Mouse (Mus musculus) kidney, embryonic 14.5 days (tissue): ENCODE data around the gene Gpx8. TPM values are rescaled to one million over a fixed set of nuclear protein-coding genes. Genes with fewer than 3 reads are reported as not detected.

Experiments
- ATAC-seq: fragments of 200-750 bp; cut with Nextera tagmentation; 2 replicates; pipeline ENCODE4 v1.8.0; 2017; ENCODE audit warnings: moderate number of reproducible peaks, mild to moderate bottlenecking, moderate TSS enrichment, moderate library complexity; ENCODE audit not compliant: low FRiP score, low TSS enrichment
- H3K27ac ChIP-seq: fragments of 300-500 bp; sonication (generic); 2 replicates; pipeline ENCODE4 v1.5.1; 2014; ENCODE audit warnings: low read depth, mild to moderate bottlenecking, low read length, moderate library complexity, mixed read lengths
- H3K27me3 ChIP-seq: fragments of 300-500 bp; sonication (generic); 2 replicates; pipeline ENCODE4 v1.6.1; 2014; ENCODE audit warnings: mild to moderate bottlenecking, low read length; ENCODE audit not compliant: control insufficient read depth, insufficient read depth
- H3K36me3 ChIP-seq: fragments of 300-500 bp; sonication (generic); 2 replicates; pipeline ENCODE4 v1.6.1; 2014; ENCODE audit warnings: low read length, mixed read lengths; ENCODE audit not compliant: control insufficient read depth, insufficient read depth
- H3K4me1 ChIP-seq: fragments of 300-500 bp; sonication (generic); 2 replicates; pipeline ENCODE4 v1.6.1; 2014; ENCODE audit warnings: low read length, mixed read lengths; ENCODE audit not compliant: control insufficient read depth, insufficient read depth
- H3K4me2 ChIP-seq: fragments of 300-500 bp; sonication (generic); replicated peaks from 2 replicates; pipeline ENCODE4 v1.6.1; 2014; ENCODE audit warnings: low read depth, mild to moderate bottlenecking, low read length
- H3K4me3 ChIP-seq: fragments of 300-500 bp; sonication (generic); 2 replicates; pipeline ENCODE4 v1.5.1; 2014; ENCODE audit warnings: mild to moderate bottlenecking, low read length
- H3K9ac ChIP-seq: fragments of 300-500 bp; sonication (generic); 2 replicates; pipeline ENCODE4 v1.6.1; 2014; ENCODE audit warnings: low read depth, mild to moderate bottlenecking, low read length, moderate library complexity
- H3K9me3 ChIP-seq: fragments of 300-500 bp; sonication (generic); 2 replicates; pipeline ENCODE4 v1.6.1; 2016; ENCODE audit warnings: low read length; ENCODE audit not compliant: control insufficient read depth
- WGBS: fragments of 180-500 bp; shearing (Covaris S2); extraction: QIAGEN DNeasy Blood & Tissue Kit; methylation state at CpG from one replicate; pipeline ENCODE4 v1.1.7; 2014; 5-methylcytosine and 5-hydroxymethylcytosine counted together
- polyA plus RNA-seq: library from polyadenylated mRNA; unstranded; fragments of >200 nt; fragmentation: Nextera tagmentation; extraction: Ambion mirVana; gene quantifications from 2 replicates; pipeline ENCODE4 v1.2.1, GENCODE M21; 2014

Gpx8 gene
- polyA plus RNA-seq, 1 experiment from 2014 or later, result 142 TPM

DNA sequence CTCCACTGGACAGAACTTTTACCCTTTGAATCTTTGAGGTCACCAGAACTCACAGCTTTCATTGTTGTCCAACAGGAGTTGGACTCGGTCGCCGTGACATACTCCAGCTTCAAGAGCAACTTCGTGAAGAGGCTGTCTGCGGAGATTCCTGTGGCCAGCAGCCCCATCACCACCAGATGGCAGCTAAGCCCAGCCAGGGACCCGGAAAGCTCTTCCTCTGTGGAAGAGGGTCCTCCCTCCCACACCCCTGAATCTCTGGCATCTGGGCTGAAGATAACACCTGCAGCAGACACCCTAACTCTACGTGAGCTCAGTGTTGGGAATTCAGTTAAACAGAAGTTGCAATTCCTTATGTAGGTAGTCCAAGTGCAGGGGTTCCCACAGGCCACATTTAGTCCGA, 9.6 kb upstream of the Gpx8 start:
- H3K27ac ChIP-seq, result no peak overlapping the region
- no peaks in the 10 kb centered on the region for H3K4me1 ChIP-seq
- H3K4me3 ChIP-seq, result no peak overlapping the region
- H3K9ac ChIP-seq, result no peak overlapping the region
- H3K4me2 ChIP-seq, result no peak overlapping the region
- no peaks in the 10 kb centered on the region for H3K36me3 ChIP-seq
- 27% methylated on average over 8 of the region's 8 CpGs for WGBS
- H3K27me3 ChIP-seq, result no peaks in the 10 kb centered on the region
- 0 out of 2 replicates have a peak, but pooled peaks have one; percentile 9 for ATAC-seq
- H3K9me3 ChIP-seq, result no peaks in the 10 kb centered on the region

DNA sequence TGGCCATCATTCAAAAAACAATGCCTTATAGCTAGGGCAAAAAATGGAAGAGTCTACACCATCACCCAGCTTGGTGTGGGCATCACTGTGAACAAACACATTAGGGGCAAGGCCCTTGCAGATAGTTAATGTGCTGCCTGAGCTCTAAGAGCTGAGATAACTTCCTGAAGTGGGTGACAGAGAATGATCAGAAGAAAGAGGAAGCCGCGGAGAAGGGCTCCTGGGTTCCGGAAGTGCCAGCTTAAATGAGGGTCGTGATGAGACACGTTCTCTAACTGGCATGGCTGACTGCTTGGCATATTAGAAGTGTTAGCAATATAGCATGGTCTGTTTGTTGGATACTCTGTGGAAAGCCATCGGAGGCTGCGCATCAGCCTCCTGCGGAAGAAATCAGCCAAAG, 8.0 kb upstream of the Gpx8 start:
- WGBS, result 88% methylated on average over 8 of the region's 8 CpGs
- no peaks in the 10 kb centered on the region for H3K36me3 ChIP-seq
- H3K27ac ChIP-seq, result no peak overlapping the region
- H3K4me1 ChIP-seq, result no peaks in the 10 kb centered on the region
- no peak for ATAC-seq
- H3K9me3 ChIP-seq, result no peaks in the 10 kb centered on the region
- no peak overlapping the region for H3K4me2 ChIP-seq
- no peak overlapping the region for H3K9ac ChIP-seq
- H3K27me3 ChIP-seq, result no peaks in the 10 kb centered on the region
- H3K4me3 ChIP-seq, result no peak overlapping the region

DNA sequence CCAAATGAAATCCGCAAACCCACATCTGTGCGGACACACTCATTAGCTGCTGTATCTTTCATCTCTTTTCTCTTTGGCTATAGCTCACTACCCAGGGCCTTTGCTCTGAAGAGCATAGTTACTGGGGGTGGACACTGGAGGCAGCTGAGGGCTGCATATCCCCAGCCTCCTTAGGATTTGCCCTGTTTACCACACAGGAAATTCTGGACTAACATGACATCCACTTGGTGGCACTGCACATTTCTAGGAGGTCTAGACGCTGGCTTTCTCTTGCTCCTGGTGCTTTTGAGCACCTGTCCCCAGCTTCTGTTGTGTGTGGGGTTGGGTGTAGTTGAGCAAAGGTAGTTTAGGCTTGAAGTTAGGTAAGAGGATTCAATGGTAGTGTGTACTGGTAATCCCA, 1.4 kb upstream of the Gpx8 start:
- ATAC-seq, result no peak
- H3K36me3 ChIP-seq, result peaks cover 4% of the 10 kb centered on the region; the same call in 1 of the 2 replicates
- 84% methylated on average over 3 of the region's 3 CpGs for WGBS
- peaks cover 8% of the 10 kb centered on the region; the same call in 1 of the 2 replicates for H3K4me1 ChIP-seq
- H3K9me3 ChIP-seq, result no peaks in the 10 kb centered on the region
- no peak overlapping the region for H3K4me2 ChIP-seq
- no peaks in the 10 kb centered on the region for H3K27me3 ChIP-seq
- H3K27ac ChIP-seq, result no peak overlapping the region
- no peak overlapping the region for H3K4me3 ChIP-seq
- H3K9ac ChIP-seq, result no peak overlapping the region

DNA sequence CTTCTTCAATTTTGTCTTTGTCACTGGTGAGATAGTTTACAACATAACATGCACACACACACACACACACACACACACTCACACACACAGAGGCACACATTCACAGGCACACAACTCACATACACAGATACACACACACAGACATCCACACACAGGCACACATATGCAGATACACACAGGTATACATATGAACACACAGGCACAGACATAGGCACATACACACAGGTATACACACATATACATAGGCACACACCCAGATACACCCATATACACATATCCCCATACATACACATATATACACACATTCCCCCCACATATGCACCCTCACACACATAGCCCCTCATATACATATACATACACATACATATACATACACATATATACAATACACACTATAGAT, 808 bp upstream of the Gpx8 start:
- H3K36me3 ChIP-seq, result peaks cover 6% of the 10 kb centered on the region; the same call in 1 of the 2 replicates
- no peak overlapping the region for H3K9ac ChIP-seq
- H3K4me1 ChIP-seq, result peaks cover 8% of the 10 kb centered on the region; the same call in 1 of the 2 replicates
- no peak overlapping the region for H3K4me2 ChIP-seq
- no peaks in the 10 kb centered on the region for H3K27me3 ChIP-seq
- no peaks in the 10 kb centered on the region for H3K9me3 ChIP-seq
- H3K4me3 ChIP-seq, result no peak overlapping the region
- no peak overlapping the region for H3K27ac ChIP-seq
- peak; percentile 36; the same call in 1 of the 2 replicates for ATAC-seq

DNA sequence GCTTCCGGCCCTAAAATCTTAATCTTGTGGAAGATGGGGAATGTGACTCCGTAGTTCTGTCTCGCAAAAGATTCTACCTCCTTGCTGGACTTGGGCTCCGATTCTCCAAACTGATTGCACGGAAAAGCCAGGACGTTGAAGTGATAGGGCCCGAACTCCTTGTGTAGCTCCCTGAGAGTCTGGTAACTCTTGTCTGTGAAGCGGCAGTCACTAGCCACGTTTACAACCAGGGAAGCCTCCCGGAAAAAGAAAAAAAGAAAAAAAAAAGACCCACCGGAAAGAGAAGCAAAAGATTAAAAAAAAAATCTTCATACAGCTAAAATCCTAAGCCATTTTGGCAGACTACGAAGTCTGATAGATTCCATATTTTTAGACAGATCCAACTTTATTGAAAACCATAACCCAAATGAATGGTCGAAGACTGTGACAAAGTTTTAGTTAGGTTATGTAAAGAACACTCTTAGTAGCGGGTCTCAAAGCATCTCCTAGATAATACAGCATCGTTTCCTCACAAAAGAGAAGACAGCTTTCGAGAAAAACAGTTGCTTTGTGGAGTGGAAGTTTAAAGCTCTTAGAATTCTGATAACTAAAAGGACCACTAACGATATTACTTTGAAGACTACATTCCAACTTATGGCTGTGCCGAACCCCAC, 626 bp downstream of the Gpx8 start:
- ATAC-seq, result no peak
- Histone ChIP-seq H3K4me2 (peak overlapping the region; percentile 54), H3K9me3 (no peaks in the 10 kb centered on the region), H3K4me3 (peak overlapping the region; percentile 74), H3K9ac (peak overlapping the region; percentile 66), H3K27me3 (no peaks in the 10 kb centered on the region), H3K4me1 (peaks cover 8% of the 10 kb centered on the region; the same call in 1 of the 2 replicates), H3K36me3 (peaks cover 6% of the 10 kb centered on the region; the same call in 1 of the 2 replicates), H3K27ac (peak overlapping the region; percentile 76)
- 8% methylated on average over 18 of the region's 18 CpGs for WGBS

DNA sequence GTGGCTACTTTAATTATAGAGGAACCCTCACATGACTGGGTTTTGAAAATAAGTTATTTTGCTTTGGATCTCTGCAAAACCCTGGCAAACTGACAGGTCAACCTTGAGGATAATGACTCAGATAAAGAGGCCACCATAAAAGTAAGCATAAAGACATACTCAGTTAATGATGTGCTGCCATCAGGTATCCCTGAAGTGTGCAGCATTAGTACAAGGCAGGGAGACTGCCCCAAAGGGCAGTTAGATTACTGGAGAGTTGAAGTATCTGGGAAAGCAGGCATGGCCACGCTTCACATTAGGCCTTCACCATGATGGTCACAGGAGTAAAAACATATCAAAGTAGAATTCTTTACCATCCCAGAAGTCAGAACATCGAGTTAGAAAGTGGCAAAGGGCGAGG, 1.3 kb downstream of the Gpx8 start:
- Histone ChIP-seq H3K27ac (no peak overlapping the region), H3K4me2 (peak overlapping the region; percentile 54), H3K4me1 (peaks cover 8% of the 10 kb centered on the region; the same call in 1 of the 2 replicates), H3K4me3 (peak overlapping the region; percentile 74), H3K9ac (peak overlapping the region; percentile 66), H3K27me3 (no peaks in the 10 kb centered on the region), H3K36me3 (peaks cover 6% of the 10 kb centered on the region; the same call in 1 of the 2 replicates), H3K9me3 (no peaks in the 10 kb centered on the region)
- 31% methylated on average over 3 of the region's 3 CpGs for WGBS
- ATAC-seq, result no peak

DNA sequence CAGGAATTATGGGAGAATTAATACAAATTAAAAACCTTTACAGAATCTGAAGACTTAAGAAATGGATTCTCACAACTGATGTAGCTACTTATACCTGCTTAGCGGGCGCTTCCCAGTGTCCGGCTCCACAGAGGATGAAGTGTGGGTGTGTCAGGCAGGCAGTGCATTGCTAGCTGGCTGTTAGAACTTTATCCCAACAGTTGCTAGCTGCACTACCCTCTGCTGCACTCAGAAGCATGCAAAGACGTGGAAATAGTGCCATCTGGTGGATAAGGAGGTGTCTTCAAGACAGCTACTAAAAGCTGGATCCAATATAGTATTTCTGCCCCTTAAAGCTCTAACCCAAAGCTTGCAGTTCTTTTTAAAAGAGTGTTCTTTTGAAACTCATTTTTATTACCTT, 10.4 kb downstream of the Gpx8 start:
- WGBS, result 0% methylated on average over 4 of the region's 4 CpGs

DNA sequence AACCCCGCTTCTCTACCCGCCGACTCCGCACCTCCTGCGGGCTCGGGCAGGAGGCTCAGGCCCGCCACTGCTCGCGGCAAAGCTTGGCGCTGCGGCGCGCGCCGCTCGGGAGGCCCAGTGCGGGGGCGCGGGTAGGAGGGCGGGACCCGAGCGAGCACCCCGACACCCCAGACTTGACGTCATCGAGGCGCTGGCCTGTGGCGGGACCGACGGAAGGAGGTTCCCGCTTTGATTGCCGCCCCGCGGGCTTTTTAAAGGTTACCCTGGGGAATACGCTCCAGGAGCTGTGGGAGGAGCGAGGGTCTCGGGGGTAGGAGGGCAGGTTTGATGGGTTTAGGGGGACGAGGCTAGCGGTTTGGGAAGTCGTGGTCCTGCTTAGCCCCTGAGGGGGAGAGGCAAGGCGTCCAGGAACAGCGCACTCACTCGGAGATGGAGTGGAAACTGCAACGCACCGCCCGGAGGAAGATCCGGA, 11.2 kb downstream of the Gpx8 start, which contains the start of gene Cdc20b:
Gene Cdc20b, plus strand, starts transcription at position 162 of the 472 bp plus-strand sequence.
- Histone ChIP-seq H3K27ac (no peak within 1 kb of the TSS), H3K36me3 (no peaks in the 10 kb centered on the region), H3K9ac (peak within 1 kb of the TSS; percentile 50), H3K4me3 (peak within 1 kb of the TSS; percentile 57), H3K9me3 (no peaks in the 10 kb centered on the region), H3K27me3 (peaks cover 32% of the 10 kb centered on the region), H3K4me1 (peaks cover 14% of the 10 kb centered on the region), H3K4me2 (peak within 1 kb of the TSS; percentile 99)
- WGBS, result under 1% methylated on average over 46 of the region's 46 CpGs
- peak; percentile 29; the same call in 1 of the 2 replicates for ATAC-seq

More for the DNA sequence above, 10.4 kb downstream of the Gpx8 start:
- ATAC-seq, result peak; percentile 86
- peaks cover 32% of the 10 kb centered on the region for H3K27me3 ChIP-seq
- H3K27ac ChIP-seq, result no peak overlapping the region
- H3K9me3 ChIP-seq, result no peaks in the 10 kb centered on the region
- H3K4me2 ChIP-seq, result peak overlapping the region; percentile 99
- peak overlapping the region; percentile 57 for H3K4me3 ChIP-seq
- H3K4me1 ChIP-seq, result peaks cover 14% of the 10 kb centered on the region
- no peaks in the 10 kb centered on the region for H3K36me3 ChIP-seq
- no peak overlapping the region for H3K9ac ChIP-seq

DNA sequence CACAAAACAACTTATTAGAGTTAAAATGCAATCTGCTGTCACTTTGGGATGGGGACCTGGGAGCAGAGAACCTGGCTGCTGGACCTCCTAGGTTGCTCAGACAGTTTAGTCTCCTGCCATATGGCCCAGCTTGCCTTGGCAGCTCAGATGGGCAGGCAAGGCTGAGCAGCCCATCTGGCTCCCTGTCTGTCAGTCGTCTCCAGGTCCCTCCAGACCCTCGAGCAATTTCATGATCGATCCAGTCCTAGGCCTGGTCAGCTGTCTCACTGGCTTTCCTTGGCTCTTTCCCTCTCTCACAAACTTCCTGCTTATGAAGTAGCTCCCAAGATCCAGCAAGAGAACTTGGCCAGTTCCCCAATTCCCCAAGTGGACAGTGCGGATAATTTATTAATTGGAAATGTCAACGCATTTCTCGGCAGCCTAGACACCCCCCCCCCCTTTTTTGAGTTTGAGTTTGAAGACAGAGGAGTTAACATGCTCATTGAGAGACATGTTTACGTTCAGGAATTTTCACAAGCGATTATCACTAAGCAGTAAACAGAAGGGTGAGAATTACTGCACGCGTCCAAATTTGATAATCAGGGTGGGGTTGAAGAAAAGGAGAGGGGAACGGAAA, 11.8 kb downstream of the Gpx8 start:
- Histone ChIP-seq H3K9ac (peak overlapping the region; percentile 50), H3K4me2 (peak overlapping the region; percentile 99), H3K4me1 (peaks cover 14% of the 10 kb centered on the region), H3K9me3 (no peaks in the 10 kb centered on the region), H3K36me3 (no peaks in the 10 kb centered on the region), H3K4me3 (peak overlapping the region; percentile 57), H3K27me3 (peaks cover 32% of the 10 kb centered on the region), H3K27ac (no peak overlapping the region)
- ATAC-seq, result no peak
- WGBS, result 1% methylated on average over 11 of the region's 11 CpGs
